Mouse (Mus musculus) hindbrain, embryonic 10.5 days (tissue): Measurements from ENCODE around the gene Ercc5. TPM values are rescaled to one million over a fixed set of nuclear protein-coding genes. Genes with fewer than 3 reads are reported as not detected.

Experiments used
- DNase-seq: peaks from one replicate; pipeline ENCODE4 v3.0.0-alpha.2; 2017; ENCODE audit warnings: low spot score
- H3K27ac ChIP-seq: fragments of 300-500 bp; sonication (generic); 2 replicates; pipeline ENCODE4 v1.5.1; 2016; ENCODE audit warnings: mild to moderate bottlenecking, moderate library complexity
- H3K27me3 ChIP-seq: fragments of 300-500 bp; sonication (generic); 2 replicates; pipeline ENCODE4 v1.6.1; 2016; ENCODE audit warnings: mild to moderate bottlenecking; ENCODE audit not compliant: poor library complexity, insufficient read depth, severe bottlenecking
- H3K36me3 ChIP-seq: fragments of 300-500 bp; sonication (generic); 2 replicates; pipeline ENCODE4 v1.6.1; 2016; ENCODE audit warnings: mild to moderate bottlenecking, moderate library complexity
- H3K4me1 ChIP-seq: fragments of 300-500 bp; sonication (generic); replicated peaks from 2 replicates; pipeline ENCODE4 v1.6.1; 2016; ENCODE audit warnings: mild to moderate bottlenecking
- H3K4me3 ChIP-seq: fragments of 300-500 bp; sonication (generic); 2 replicates; pipeline ENCODE4 v1.5.1; 2016; ENCODE audit warnings: mild to moderate bottlenecking, moderate library complexity
- H3K9me3 ChIP-seq: fragments of 300-500 bp; sonication (generic); 2 replicates; pipeline ENCODE4 v1.6.1; 2016; ENCODE audit warnings: mild to moderate bottlenecking, moderate library complexity
- WGBS: fragments of 180-500 bp; shearing (Covaris S2); methylation state at CpG from one replicate; pipeline ENCODE4 v1.1.7; 2016; 5-methylcytosine and 5-hydroxymethylcytosine counted together
- polyA plus RNA-seq: library from polyadenylated mRNA; unstranded; fragments of >200 nt; fragmentation: Nextera tagmentation; extraction: Ambion mirVana; gene quantifications from 2 replicates; pipeline ENCODE4 v1.2.1, GENCODE M21; 2016

The Ercc5 gene
- polyA plus RNA-seq, 1 experiment from 2014 or later, result 26.2 TPM

- H3K9me3 ChIP-seq, result no peaks in the 10 kb centered on the region
- H3K27ac ChIP-seq, result no peak overlapping the region
- peaks cover 10% of the 10 kb centered on the region; the same call in 1 of the 2 replicates for H3K4me1 ChIP-seq
- no peak for DNase-seq
- H3K36me3 ChIP-seq, result no peaks in the 10 kb centered on the region
- H3K4me3 ChIP-seq, result no peak overlapping the region
- peaks cover 14% of the 10 kb centered on the region for H3K27me3 ChIP-seq
- WGBS, result 92% methylated on average over 15 of the region's 15 CpGs
These were observed 55.3 kb downstream of the Ercc5 start for GRCm38 (mm10) chr1:44202876-44203275.

DNA sequence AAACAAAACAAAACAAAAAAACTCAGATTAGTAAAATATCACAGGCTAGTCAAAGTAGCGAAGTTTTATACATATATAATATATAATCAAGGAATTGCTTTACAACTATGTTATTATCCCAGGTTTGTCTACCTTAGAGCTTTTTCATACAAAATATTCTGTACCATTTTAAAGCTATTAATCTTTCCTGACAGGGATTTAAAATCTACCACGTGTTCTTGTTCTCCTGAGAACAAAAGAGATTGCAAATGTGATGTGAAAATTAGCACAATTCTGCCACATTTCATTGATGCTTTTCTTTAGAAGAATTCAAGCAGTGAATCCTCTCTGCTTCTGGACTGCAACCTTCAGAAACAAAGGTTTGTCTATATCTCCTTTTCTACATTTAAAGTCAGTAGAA lies 66.9 kb downstream of the Ercc5 start:
- H3K9me3 ChIP-seq, result no peaks in the 10 kb centered on the region
- no peaks in the 10 kb centered on the region for H3K4me1 ChIP-seq
- no peak overlapping the region for H3K4me3 ChIP-seq
- H3K36me3 ChIP-seq, result no peaks in the 10 kb centered on the region
- WGBS, result 58% methylated on average over 2 of the region's 2 CpGs
- H3K27me3 ChIP-seq, result no peaks in the 10 kb centered on the region
- no peak overlapping the region for H3K27ac ChIP-seq
- no peak for DNase-seq

- no peaks in the 10 kb centered on the region for H3K9me3 ChIP-seq
- no peaks in the 10 kb centered on the region for H3K36me3 ChIP-seq
- WGBS, result 85% methylated on average over 2 of the region's 2 CpGs
- no peaks in the 10 kb centered on the region for H3K4me1 ChIP-seq
- no peak overlapping the region for H3K27ac ChIP-seq
- H3K27me3 ChIP-seq, result no peaks in the 10 kb centered on the region
- no peak for DNase-seq
- H3K4me3 ChIP-seq, result no peak overlapping the region
These were observed 69.0 kb downstream of the Ercc5 start for GRCm38 (mm10) chr1:44216352-44217116.

- H3K27ac ChIP-seq, result no peak overlapping the region
- H3K4me3 ChIP-seq, result no peak overlapping the region
- no peaks in the 10 kb centered on the region for H3K36me3 ChIP-seq
- no peaks in the 10 kb centered on the region for H3K4me1 ChIP-seq
- no peaks in the 10 kb centered on the region for H3K9me3 ChIP-seq
- 77% methylated on average over 2 of the region's 2 CpGs for WGBS
- no peaks in the 10 kb centered on the region for H3K27me3 ChIP-seq
- no peak for DNase-seq
These were observed 69.6 kb downstream of the Ercc5 start for GRCm38 (mm10) chr1:44217118-44217517.

- Histone ChIP-seq H3K36me3 (no peaks in the 10 kb centered on the region), H3K4me1 (no peaks in the 10 kb centered on the region), H3K4me3 (no peak within 1 kb of the TSS), H3K27me3 (no peaks in the 10 kb centered on the region), H3K9me3 (no peaks in the 10 kb centered on the region), H3K27ac (no peak within 1 kb of the TSS)
- no peak for DNase-seq
- WGBS, result 81% methylated on average over 1 of the region's 1 CpGs
These were observed 71.3 kb downstream of the Ercc5 start, which contains the start of gene Mettl21e for GRCm38 (mm10) chr1:44218876-44219275. Gene Mettl21e, minus strand, starts transcription at chr1:44218961.

GRCm38 (mm10) chr1:44229044-44229443 lies 81.5 kb downstream of the Ercc5 start:
- Histone ChIP-seq H3K36me3 (no peaks in the 10 kb centered on the region), H3K9me3 (no peaks in the 10 kb centered on the region), H3K4me3 (no peak overlapping the region), H3K27me3 (no peaks in the 10 kb centered on the region), H3K4me1 (no peaks in the 10 kb centered on the region), H3K27ac (no peak overlapping the region)
- WGBS, result 55% methylated on average over 2 of the region's 2 CpGs
- DNase-seq, result peak; percentile 15

Other genes starting within 250 kb of the Ercc5 start
- 61.5 and 73.7 TPM in 2 replicates for gene Tpp2, start 214.1 kb upstream of the Ercc5 start, polyA plus RNA-seq
- 0.41 and 0.58 TPM in 2 replicates for gene Mettl21c, start 127.7 kb upstream of the Ercc5 start, polyA plus RNA-seq
- gene Gm8251, start 85.8 kb upstream of the Ercc5 start, polyA plus RNA-seq, result 0.07 and 0.09 TPM in 2 replicates
- 94.6 and 112 TPM in 2 replicates for gene Tex30, start 45.3 kb upstream of the Ercc5 start, polyA plus RNA-seq
- 47.9 and 59.4 TPM in 2 replicates for gene Kdelc1, start 28.9 kb upstream of the Ercc5 start, polyA plus RNA-seq
- 19.9 and 21.2 TPM in 2 replicates for gene Bivm, start 28.8 kb upstream of the Ercc5 start, polyA plus RNA-seq
- not detected in 2 replicates for gene Mettl21e, start 71.2 kb downstream of the Ercc5 start, polyA plus RNA-seq